Mouse (Mus musculus) embryonic fibroblast, embryonic 13.5 days (primary cell): ENCODE data around the gene Gm20388.

Experiments used
- CTCF ChIP-seq: IDR thresholded peaks from 2 replicates; pipeline ENCODE4 v1.5.1; 2011; ENCODE audit warnings: mild to moderate bottlenecking, control low read depth, low read length, moderate library complexity, borderline replicate concordance; ENCODE audit not compliant: insufficient read depth
- POLR2A ChIP-seq: IDR thresholded peaks from 2 replicates; pipeline ENCODE4 v1.6.1; 2011; ENCODE audit warnings: low read depth, mild to moderate bottlenecking, control low read depth, low read length, moderate library complexity

DNA sequence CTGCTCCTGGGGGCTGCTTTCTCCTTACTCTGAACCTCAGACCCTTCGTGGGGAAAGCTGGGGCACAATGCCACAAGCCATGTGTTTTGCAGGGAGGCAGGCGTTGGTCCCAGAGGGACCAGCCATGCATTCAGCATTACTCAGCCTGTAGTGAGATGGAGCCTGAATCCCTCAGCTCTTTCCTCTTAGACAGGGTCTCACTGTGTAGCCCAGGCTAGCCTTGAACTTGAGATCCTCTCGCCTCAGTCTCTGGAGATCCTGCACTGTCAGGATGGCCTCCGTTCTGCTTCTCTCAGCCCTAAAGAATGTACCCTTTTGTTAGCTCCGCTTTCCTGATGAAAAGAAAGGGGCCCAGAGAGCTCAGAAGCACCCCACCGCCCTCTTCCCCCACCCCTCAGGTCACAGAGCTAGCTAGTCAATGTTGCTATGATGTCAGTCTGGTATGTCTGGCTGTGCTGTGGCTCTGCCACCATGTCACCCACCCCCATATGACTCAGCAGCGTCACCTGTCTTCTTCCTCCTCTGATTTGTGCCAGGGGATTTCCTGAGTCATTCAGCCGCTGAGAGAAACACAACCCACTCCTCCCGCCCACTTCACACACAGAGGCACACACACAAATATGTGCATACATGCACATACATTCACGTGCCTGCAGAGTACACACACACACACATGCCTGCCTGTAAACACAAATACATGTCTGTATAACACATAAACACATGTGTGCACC lies 314.9 kb downstream of the Gm20388 start:
- no peak for TF ChIP-seq CTCF
- TF ChIP-seq POLR2A = no peak
